Mouse (Mus musculus): ENCODE measurements around the gene Acp5.

DNA sequence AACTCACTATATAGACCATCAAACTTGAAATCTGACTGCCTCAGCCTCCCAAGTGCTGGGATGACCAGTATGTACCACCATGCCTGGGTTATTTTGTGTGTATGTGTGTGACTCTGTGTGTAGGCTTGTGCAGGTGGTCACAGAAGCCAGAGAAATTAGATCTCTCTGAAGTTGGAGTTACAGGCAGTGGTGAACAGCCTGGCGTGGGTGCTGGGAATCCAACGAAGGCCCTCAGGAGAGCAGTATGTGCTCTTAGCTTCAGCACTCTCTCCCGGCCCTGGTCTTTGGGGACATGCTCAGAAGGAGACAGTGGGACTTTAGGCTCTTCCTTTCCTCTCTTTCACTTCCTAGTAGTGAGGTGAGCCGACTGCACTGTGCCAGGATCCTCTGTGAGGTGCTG lies 36.8 kb upstream of the Acp5 start:
- TF ChIP-seq CTCF (IDR thresholded peaks at IDR 0.05) = no peak
- TF ChIP-seq EP300 (IDR thresholded peaks at IDR 0.05) = no peak
